Mouse (Mus musculus): ENCODE measurements around the gene Pdik1l. TPM values are rescaled to one million over a fixed set of nuclear protein-coding genes. Genes with fewer than 3 reads are reported as not detected.
A peak's percentile ranks its signal among the peaks of the same experiment; 100 is the strongest.
"Not testable (repeated sequence)": the region's sequence is repeated elsewhere in the genome, so short reads cannot be mapped to it uniquely, and the experiment has no call there.

Gene Pdik1l
- polyA plus RNA-seq, 1 experiment from 2014 or later: 8.8 TPM

DNA sequence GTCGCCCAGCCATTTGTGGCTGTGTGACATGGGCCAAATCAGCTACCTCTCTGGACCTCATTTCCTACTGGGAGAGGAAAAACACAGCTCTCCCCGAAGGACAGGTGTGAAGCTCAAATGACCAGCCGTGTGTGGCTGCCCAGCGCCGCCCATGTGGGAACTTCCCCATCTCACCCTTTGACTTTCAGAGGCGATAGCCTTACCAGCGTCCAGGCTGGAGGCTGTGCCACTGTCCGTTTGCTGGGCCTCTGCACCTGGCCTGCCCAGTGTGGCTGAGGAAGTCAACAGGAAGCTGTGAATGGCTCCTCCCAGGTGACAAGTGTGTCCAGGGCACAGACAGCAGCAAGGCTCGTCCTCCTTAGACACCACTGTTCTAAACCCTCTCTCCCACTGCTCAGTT is 24.1 kb upstream of the Pdik1l start:
- H3K27ac ChIP-seq: no peak overlapping the region
- H3K79me2 ChIP-seq (ENCODE audit: inconsistent target): no peaks in the 10 kb centered on the region
- H3K4me3 ChIP-seq (ENCODE audit: inconsistent target): no peak overlapping the region
- 77% methylated on average over 9 of the region's 9 CpGs for WGBS (ENCODE audit: missing documents)
- H3K36me3 ChIP-seq (ENCODE audit: inconsistent target): no peaks in the 10 kb centered on the region

DNA sequence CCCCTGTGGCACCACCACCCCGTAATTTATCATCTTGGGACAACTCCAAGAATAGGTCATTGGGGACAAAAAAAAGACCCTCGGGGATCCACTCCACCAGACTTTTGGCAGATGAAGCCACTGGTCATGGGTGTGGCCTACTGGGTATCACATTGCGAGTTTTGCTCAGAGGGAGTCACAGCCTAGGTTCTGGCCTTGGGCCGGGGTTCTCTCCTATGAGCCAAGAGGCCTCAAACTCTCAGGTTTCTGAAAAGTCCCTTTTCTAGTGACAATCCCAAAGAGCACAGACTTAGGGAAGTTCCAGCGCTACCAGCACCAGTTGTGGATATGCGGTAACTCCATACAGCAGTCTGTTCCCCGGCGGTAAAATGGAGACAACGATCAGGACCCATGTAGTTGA is 23.0 kb upstream of the Pdik1l start:
- H3K27ac ChIP-seq: no peak overlapping the region
- H3K4me3 ChIP-seq (ENCODE audit: inconsistent target): no peak overlapping the region
- H3K36me3 ChIP-seq (ENCODE audit: inconsistent target): no peaks in the 10 kb centered on the region
- H3K79me2 ChIP-seq (ENCODE audit: inconsistent target): no peaks in the 10 kb centered on the region
- 89% methylated on average over 9 of the region's 9 CpGs for WGBS (ENCODE audit: missing documents)

DNA sequence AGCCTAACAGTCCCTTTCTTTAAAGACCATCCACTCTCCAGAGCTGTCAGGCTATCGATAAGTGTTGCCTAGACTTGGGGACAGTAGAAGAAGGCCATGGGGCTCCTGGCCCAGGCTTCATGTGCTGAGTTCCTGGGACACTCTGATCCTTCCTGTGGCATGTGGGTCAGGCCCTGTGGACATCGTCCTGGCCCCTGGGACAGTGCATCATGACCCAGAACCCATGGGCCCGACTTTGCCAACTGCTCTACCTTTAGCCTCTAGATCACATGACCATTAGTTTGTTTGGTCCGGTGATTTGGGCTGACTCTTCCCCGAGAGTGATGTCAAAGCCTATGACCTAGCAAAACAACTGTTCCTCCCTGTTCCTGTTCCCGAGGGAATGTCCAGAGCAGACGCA is 22.4 kb upstream of the Pdik1l start:
- no peaks in the 10 kb centered on the region for H3K79me2 ChIP-seq (ENCODE audit: inconsistent target)
- H3K27ac ChIP-seq: no peak overlapping the region
- no peaks in the 10 kb centered on the region for H3K36me3 ChIP-seq (ENCODE audit: inconsistent target)
- 89% methylated on average over 7 of the region's 7 CpGs for WGBS (ENCODE audit: missing documents)
- H3K4me3 ChIP-seq (ENCODE audit: inconsistent target): no peak overlapping the region

GRCm38 (mm10) chr4:134307367-134308072 is 19.8 kb upstream of the Pdik1l start:
- Histone ChIP-seq H3K27ac (no peak overlapping the region), H3K79me2 (ENCODE audit: inconsistent target) (no peaks in the 10 kb centered on the region), H3K36me3 (ENCODE audit: inconsistent target) (no peaks in the 10 kb centered on the region), H3K4me3 (ENCODE audit: inconsistent target) (no peak overlapping the region)
- WGBS (ENCODE audit: missing documents): 11% methylated on average over 11 of the region's 12 CpGs

DNA sequence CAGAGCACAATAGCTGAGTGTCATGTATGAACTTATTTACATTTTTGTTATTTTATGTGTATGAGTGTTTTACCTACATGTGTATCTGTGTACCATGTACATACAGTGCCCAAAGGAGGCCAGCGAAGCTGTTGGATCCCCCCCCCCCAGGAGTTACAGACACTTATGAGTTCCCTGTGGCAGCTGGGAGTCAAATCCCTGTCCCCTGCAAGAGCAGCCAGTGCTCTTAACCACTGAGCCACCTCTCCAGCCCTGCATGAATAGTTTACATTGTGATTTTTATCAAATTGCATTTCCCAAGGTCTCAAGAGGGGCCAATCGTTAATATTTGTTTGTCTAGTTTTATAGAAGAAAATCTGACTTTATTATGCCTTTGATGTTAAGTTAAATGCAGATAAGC is 19.3 kb upstream of the Pdik1l start:
- no peak overlapping the region for H3K27ac ChIP-seq

GRCm38 (mm10) chr4:134302084-134302483 is 14.4 kb upstream of the Pdik1l start:
- WGBS (ENCODE audit: missing documents): 92% methylated on average over 5 of the region's 5 CpGs
- H3K36me3 ChIP-seq (ENCODE audit: inconsistent target): no peaks in the 10 kb centered on the region
- H3K4me3 ChIP-seq (ENCODE audit: inconsistent target): no peak overlapping the region
- H3K27ac ChIP-seq: no peak overlapping the region
- no peaks in the 10 kb centered on the region for H3K79me2 ChIP-seq (ENCODE audit: inconsistent target)

More for the DNA sequence above, 19.3 kb upstream of the Pdik1l start:
- WGBS (ENCODE audit: missing documents): 69% methylated on average over 2 of the region's 2 CpGs
- no peaks in the 10 kb centered on the region for H3K79me2 ChIP-seq (ENCODE audit: inconsistent target)
- H3K36me3 ChIP-seq (ENCODE audit: inconsistent target): no peaks in the 10 kb centered on the region
- H3K4me3 ChIP-seq (ENCODE audit: inconsistent target): no peak overlapping the region

GRCm38 (mm10) chr4:134300316-134300715 is 12.6 kb upstream of the Pdik1l start:
- WGBS (ENCODE audit: missing documents): 10% methylated on average over 9 of the region's 9 CpGs
- no peaks in the 10 kb centered on the region for H3K79me2 ChIP-seq (ENCODE audit: inconsistent target)
- H3K27ac ChIP-seq: peak overlapping the region; percentile 51
- no peaks in the 10 kb centered on the region for H3K36me3 ChIP-seq (ENCODE audit: inconsistent target)
- H3K4me3 ChIP-seq (ENCODE audit: inconsistent target): peak overlapping the region; percentile 3; the same call in 1 of the 2 replicates

- 34% methylated on average over 4 of the region's 4 CpGs for WGBS (ENCODE audit: missing documents)
- no peaks in the 10 kb centered on the region for H3K36me3 ChIP-seq (ENCODE audit: inconsistent target)
- peak overlapping the region; percentile 51 for H3K27ac ChIP-seq
- no peak overlapping the region for H3K4me3 ChIP-seq (ENCODE audit: inconsistent target)
- no peaks in the 10 kb centered on the region for H3K79me2 ChIP-seq (ENCODE audit: inconsistent target)
These were observed 11.8 kb upstream of the Pdik1l start for GRCm38 (mm10) chr4:134299498-134299810.

GRCm38 (mm10) chr4:134298626-134299497 is 11.2 kb upstream of the Pdik1l start:
- WGBS (ENCODE audit: missing documents): 79% methylated on average over 15 of the region's 19 CpGs
- Histone ChIP-seq H3K27ac (peak overlapping the region; percentile 51), H3K79me2 (ENCODE audit: inconsistent target) (no peaks in the 10 kb centered on the region), H3K36me3 (ENCODE audit: inconsistent target) (no peaks in the 10 kb centered on the region), H3K4me3 (ENCODE audit: inconsistent target) (no peak overlapping the region)

DNA sequence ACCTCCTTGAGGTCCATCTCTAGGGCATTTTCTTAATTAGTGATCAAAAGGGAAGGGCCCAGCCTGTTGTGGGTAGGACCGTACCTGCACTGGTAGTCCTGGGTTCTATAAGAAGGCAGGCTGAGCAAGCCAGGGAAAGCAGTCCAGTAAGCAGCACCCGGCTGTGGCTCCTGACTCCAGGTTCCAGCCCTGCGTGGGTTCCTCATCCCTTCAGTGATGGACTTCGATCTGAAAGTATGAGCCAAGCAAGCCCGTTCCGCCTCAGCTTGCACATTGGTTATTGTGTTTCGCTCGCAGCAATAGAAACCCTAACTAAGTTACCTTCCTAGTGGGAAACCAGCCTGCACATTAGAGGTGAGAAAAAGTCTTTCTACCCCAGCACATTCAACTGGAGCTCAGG is 9.7 kb upstream of the Pdik1l start:
- H3K27ac ChIP-seq: no peak overlapping the region
- no peaks in the 10 kb centered on the region for H3K79me2 ChIP-seq (ENCODE audit: inconsistent target)
- no peaks in the 10 kb centered on the region for H3K36me3 ChIP-seq (ENCODE audit: inconsistent target)
- no peak overlapping the region for H3K4me3 ChIP-seq (ENCODE audit: inconsistent target)
- WGBS (ENCODE audit: missing documents): 98% methylated on average over 8 of the region's 8 CpGs

DNA sequence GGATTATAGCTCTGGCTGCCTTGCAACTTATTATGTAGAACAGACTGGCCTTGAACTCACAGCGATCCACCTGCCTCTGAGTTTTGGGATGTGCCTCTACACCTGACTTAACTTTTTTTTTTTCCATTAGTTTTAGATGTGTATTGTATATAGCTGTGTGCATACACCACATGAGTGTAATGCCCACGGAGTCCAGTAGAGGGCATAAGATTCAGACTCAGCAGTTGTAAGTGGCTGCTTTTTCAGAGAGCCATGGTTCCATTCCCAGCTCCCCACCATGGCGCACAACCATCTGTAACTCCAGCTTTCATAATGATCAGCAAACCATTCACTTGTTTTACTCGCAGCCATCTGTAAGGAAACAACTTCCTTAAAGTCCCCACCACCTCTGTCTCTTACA is 8.8 kb upstream of the Pdik1l start:
- WGBS (ENCODE audit: missing documents): 95% methylated on average over 4 of the region's 4 CpGs
- Histone ChIP-seq H3K79me2 (ENCODE audit: inconsistent target) (no peaks in the 10 kb centered on the region), H3K4me3 (ENCODE audit: inconsistent target) (no peak overlapping the region), H3K36me3 (ENCODE audit: inconsistent target) (no peaks in the 10 kb centered on the region), H3K27ac (no peak overlapping the region)

- not testable (repeated sequence) for H3K27ac ChIP-seq; H3K36me3 ChIP-seq (ENCODE audit: inconsistent target); H3K4me3 ChIP-seq (ENCODE audit: inconsistent target); H3K79me2 ChIP-seq (ENCODE audit: inconsistent target)
- 94% methylated on average over 4 of the region's 4 CpGs for whole genome bisulfite sequencing (ENCODE audit: missing documents)
These were observed 8.4 kb upstream of the Pdik1l start for GRCm38 (mm10) chr4:134296096-134296495.

GRCm38 (mm10) chr4:134293692-134294163 is 6.0 kb upstream of the Pdik1l start:
- no peaks in the 10 kb centered on the region for H3K79me2 ChIP-seq (ENCODE audit: inconsistent target)
- WGBS (ENCODE audit: missing documents): 62% methylated on average over 9 of the region's 9 CpGs

GRCm38 (mm10) chr4:134293061-134293691 is 5.5 kb upstream of the Pdik1l start:
- Histone ChIP-seq H3K79me2 (ENCODE audit: inconsistent target) (no peaks in the 10 kb centered on the region), H3K27ac (no peak overlapping the region), H3K36me3 (ENCODE audit: inconsistent target) (no peaks in the 10 kb centered on the region), H3K4me3 (ENCODE audit: inconsistent target) (no peak overlapping the region)
- WGBS (ENCODE audit: missing documents): 74% methylated on average over 18 of the region's 18 CpGs

More at GRCm38 (mm10) chr4:134293692-134294163, 6.0 kb upstream of the Pdik1l start:
- H3K27ac ChIP-seq: no peak overlapping the region
- no peak overlapping the region for H3K4me3 ChIP-seq (ENCODE audit: inconsistent target)
- H3K36me3 ChIP-seq (ENCODE audit: inconsistent target): no peaks in the 10 kb centered on the region

DNA sequence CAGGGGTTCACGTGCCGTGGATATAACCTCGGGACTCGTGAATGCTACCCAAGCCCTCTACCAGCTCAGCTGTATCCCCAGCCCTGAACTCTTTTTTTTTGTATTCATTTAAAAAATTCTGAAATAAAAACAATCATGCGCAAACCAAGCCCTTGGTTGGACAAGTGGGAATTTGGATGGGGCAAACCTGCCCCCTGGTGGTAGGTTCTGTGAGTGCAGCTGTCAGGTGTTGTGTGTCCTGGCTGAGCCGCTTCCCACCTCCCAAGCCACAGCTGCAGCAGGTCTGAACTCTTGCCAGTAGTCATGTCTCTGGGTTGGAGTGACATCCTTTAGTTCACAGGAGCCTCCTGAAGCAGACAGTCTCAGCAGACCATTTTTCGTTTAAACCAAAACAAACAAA is 4.4 kb upstream of the Pdik1l start:
- Histone ChIP-seq H3K79me2 (ENCODE audit: inconsistent target) (no peaks in the 10 kb centered on the region), H3K36me3 (ENCODE audit: inconsistent target) (no peaks in the 10 kb centered on the region), H3K4me3 (ENCODE audit: inconsistent target) (no peak overlapping the region), H3K27ac (no peak overlapping the region)
- WGBS (ENCODE audit: missing documents): 24% methylated on average over 7 of the region's 7 CpGs
